Mouse (Mus musculus) mouse embryonic stem cell (cell line): Measurements from ENCODE around the gene Gnai2.
"Not testable (repeated sequence)": the region's sequence is repeated elsewhere in the genome, so short reads cannot be mapped to it uniquely, and the experiment has no call there.

Experiments
- in situ Hi-C, 2 experiments: fragments of 300-500 bp; cut with MboI; formaldehyde crosslinking; loops; 1 replicate in 1 of 2; 3 replicates in 1 of 2; pipeline ENCODE4 v1.14.3; 2019 to 2020; ENCODE audit warnings: low sequenced_read_pairs in 2 of 2, low pct_unique_long_range_greater_than_20kb in 1 of 2, mixed read lengths in 1 of 2; ENCODE audit not compliant: unreplicated experiment in 1 of 2

Gene Gnai2

DNA sequence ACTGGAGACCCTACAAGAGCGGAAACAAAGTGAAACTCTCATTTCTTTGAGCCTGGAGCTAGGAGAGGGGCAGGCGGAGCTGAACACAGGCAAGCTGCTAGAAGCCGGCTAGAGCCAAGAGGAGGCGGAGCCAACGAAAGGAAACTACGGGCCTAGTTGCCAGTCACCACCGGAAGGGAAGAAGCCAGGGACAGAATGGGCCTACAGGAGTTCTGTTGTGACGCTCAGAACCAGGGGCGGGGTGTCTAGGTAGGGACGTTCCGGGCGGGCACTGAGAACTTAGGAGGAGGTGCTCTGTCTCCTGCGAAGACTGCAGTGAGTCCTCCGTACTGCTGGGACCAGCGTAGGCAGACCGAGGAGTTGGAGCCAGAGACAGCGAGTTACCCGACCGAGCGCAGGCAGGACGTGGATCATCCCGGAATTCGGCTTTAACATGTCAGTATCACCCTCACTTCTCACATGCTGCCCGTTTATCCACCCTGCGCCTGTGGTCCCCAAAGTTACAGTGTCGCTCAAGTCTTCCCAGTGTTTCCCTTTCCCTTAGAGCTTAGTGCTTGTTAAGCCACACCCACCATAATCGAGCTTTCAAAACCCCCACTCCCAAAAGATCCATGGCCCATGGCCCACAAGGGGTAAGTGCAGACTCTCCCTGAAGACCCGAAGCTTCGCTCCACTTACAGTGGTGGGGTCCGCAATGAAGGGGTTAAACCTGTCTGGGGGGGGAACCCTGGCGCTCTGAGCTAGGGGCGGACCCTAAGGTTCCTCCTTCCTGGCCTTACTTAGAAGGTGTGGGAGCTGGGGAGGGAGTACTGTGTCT, 54.5 kb downstream of the Gnai2 start, which contains the start of gene Hyal3:
Gene Hyal3 (plus strand): TSS at position 318 of the 817 bp plus-strand sequence.
- in situ Hi-C loops, result no loop called here

DNA sequence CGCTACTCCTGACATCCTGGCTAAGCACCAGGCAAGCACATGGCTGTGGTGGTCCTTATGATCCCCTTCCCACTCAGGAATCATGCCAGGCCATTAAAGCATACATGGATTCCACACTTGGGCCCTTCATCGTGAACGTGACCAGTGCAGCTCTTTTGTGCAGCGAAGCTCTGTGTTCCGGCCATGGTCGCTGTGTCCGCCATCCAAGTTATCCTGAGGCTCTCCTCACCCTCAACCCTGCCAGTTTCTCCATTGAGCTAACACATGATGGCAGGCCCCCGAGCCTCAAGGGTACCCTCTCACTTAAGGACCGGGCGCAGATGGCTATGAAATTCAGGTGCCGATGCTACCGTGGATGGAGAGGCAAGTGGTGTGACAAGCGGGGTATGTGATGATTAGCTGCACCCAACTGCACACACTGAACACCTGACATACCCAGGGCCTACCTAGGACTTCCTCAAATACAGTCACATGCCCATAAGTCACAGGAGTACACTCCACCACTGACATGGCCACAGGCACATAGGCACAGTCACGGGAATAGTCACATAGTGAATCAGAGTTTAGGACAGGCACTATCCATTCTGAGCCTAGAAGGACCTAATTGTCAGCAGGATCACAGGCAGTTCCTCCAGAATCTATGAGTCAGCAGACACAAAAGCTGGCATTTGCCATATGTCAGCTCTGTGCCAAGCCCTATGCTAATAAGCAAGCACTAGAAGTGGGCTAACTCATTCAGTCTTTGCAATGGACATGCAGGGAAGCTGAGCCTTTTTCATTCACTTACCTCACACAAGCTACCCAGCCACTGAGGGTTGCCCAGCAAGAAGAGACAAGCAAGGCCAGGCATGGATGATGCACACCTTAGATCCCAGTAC, 55.9 kb downstream of the Gnai2 start:
- in situ Hi-C loops, result no loop called here

DNA sequence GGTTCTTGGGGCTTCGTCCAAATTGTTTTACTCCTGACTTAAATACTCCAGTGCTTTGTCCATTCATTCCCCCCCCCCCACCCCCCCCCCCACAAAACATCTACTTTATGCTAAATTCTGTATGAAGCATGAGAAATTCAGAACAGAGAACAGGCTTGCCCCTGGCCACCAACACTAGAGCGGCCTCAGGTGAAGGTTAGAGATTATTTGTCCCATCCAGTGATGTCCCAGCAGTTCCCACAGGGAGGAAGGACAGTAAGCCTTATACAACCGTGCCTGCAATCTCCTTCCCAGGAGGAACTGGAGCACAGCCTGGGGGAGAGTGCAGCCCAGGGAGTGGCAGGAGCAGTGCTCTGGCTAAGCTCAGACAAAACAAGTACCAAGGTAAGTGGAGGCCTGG, 56.6 kb downstream of the Gnai2 start, which contains the start of gene Naa80:
Gene Naa80 (plus strand): TSS at position 301 of the 400 bp plus-strand sequence.
- in situ Hi-C loops, result no loop called here

DNA sequence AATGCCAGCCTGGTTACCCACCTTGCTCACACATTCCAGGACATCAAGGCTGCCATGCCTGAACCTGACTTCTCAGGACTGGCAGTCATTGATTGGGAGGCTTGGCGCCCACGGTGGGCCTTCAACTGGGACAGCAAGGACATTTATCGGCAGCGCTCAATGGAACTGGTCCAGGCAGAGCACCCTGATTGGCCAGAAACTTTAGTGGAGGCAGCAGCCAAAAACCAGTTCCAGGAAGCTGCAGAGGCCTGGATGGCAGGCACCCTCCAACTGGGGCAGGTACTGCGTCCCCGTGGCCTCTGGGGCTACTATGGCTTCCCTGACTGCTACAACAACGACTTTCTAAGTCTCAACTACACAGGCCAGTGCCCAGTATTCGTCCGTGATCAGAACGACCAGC, 57.3 kb downstream of the Gnai2 start:
- in situ Hi-C loops, result no loop called here

- in situ Hi-C loops, result no loop called here
Observed at GRCm38 (mm10) chr9:107576357-107577107, 58.6 kb downstream of the Gnai2 start, which contains the start of gene Hyal1. Gene Hyal1, plus strand, starts transcription at chr9:107576927.

GRCm38 (mm10) chr9:107575579-107576356, 59.4 kb downstream of the Gnai2 start:
- in situ Hi-C loops, result no loop called here

GRCm38 (mm10) chr9:107573774-107574173, 61.4 kb downstream of the Gnai2 start:
- in situ Hi-C loops, result not testable (repeated sequence)

GRCm38 (mm10) chr9:107572327-107572662, 62.9 kb downstream of the Gnai2 start:
- in situ Hi-C loops, result no loop called here

DNA sequence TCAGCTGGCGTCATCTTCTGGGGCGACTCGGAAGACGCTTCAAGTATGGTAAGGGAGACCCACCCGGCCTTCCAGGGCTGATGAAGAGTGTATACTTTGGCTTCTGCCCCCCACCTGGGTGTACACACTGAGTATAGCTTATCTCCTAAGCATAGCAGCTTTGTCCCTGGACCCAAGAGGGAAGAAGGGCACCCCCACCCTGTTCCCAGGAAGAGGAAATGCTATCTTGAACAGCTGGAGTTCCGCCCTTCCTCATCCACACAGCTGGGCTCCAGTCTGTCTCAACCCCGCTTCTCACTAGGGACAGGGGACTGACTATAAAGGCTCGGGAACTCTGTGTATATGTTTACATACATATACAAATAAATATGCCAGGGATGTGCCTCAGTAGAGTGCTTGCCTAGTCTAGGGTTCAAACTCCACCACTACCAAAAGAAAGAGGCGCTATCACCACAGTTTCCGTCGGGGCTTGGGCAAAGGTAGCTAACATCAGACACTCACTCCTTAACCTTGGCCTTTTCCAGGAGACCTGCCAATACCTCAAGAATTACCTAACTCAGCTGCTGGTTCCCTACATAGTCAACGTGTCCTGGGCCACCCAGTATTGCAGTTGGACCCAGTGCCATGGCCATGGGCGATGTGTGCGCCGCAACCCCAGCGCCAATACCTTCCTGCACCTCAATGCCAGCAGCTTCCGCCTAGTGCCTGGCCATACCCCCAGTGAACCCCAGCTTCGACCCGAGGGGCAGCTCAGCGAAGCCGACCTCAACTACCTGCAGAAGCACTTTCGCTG, 63.4 kb downstream of the Gnai2 start:
- in situ Hi-C loops, result no loop called here

GRCm38 (mm10) chr9:107570845-107571244, 64.3 kb downstream of the Gnai2 start:
- in situ Hi-C loops, result no loop called here

DNA sequence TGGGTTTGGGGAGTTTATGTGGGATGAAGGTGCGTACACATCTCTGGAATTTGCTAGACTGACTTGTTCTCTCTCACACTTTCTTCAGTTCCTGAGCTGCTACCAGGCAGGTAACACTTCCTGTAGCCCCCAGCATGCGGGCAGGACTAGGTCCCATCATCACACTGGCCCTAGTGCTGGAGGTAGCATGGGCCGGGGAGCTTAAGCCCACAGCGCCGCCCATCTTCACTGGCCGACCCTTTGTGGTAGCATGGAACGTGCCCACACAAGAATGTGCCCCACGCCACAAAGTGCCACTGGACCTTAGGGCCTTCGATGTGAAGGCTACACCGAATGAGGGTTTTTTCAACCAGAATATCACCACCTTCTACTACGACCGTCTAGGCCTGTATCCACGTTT, 65.2 kb downstream of the Gnai2 start:
- in situ Hi-C loops, result no loop called here

DNA sequence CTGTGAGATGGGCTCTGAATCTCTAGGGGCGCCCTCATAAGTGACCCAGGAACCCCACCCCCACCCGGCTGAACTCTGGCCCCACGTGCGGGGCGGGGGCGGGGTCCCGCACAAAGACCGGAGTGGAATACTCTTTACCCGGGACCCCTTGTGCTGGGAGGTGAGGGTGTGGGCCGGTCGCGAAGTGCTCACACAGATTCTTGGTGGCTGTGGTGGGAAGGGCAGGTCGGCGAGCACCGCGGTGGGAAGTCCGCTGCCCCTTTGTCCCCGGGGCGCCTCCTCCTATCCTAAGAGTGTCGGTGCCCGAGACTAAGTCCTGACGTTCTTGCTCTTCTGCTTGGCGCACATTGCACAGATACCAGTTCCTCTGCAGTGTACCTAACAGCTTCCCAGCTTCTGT, 65.9 kb downstream of the Gnai2 start:
- in situ Hi-C loops, result no loop called here

DNA sequence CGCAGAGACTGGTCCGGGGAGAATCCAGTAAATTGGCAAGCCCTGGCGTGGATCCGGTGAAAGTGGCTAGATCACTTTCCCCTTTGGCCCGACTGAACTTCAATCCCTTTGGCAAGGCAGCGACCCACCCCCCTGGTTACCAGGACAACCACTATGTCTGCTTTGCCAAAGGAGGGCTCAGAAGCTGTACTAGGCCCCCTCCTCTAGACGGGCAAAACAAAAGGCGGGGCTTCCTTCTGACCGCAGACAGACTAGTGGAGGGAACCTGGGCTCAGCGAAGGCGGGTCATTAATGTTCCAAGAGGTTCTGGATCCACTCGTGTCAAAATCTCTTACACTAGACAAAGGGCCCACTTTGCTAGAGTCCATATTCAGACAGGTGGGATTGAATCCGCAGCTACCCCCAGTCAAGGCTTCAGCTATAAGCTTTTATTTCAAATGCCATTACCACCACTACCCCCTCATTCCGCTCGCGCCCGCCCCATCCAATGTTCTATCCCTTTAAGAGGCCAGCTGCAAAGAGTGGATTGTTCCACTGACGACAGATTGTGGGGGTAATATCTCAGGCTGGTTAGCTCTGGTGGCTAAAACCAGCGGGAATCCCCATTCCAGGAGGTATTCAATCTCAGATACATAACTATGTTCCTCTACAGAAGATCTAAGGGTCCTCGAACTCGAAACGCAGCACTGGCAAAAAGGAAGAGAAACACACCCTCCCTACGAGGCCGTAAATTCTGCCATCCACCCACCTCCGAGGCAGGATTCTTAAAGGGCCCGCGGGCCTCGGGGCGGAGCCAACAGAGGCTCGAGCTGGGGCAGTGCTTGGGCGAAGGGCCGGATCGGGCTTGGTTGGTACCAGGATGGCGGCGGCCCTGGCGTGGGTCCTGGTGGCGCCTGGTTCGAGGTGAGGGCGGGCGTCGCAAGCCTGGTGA, 66.6 kb downstream of the Gnai2 start:
- in situ Hi-C loops, result no loop called here

DNA sequence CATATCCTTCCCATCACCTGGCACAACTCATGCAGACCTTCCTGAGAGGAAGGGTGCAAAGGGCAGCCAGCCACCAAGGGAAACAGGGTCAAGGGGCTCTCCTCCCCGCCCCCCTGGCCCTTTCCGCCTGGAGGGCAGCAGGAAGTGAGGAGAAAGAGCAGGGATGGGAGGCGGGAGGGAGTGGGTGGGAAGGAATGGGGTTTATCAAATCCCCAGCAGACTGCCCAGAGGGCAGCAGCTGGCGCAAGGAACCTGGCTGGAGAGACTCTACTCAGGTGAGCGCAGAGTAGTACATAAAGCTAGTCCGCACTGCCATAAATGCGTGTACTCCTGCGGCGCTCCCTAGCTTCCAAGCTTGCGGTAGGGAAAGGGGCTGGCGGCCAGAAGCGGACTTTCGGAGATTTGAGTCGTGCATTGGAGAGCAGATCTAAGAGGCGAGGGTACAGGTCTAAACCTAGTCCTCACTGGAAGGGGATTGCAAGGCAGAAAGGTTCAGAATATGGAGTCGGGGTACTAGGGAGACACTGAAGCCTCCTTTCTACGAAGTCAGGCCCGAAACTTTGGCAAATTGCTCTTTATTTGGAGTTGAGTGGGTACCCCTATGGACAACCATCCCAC, 67.4 kb downstream of the Gnai2 start, which contains the start of gene Hyal2:
Gene Hyal2 (plus strand): TSS at position 244 of the 618 bp plus-strand sequence.
- in situ Hi-C loops, result no loop called here

- in situ Hi-C loops, result no loop called here
Observed at GRCm38 (mm10) chr9:107566855-107567254, 68.3 kb downstream of the Gnai2 start.
